Comparison of ENCODE assay signal across 8 mouse cellular contexts in the genomic region with DNA sequence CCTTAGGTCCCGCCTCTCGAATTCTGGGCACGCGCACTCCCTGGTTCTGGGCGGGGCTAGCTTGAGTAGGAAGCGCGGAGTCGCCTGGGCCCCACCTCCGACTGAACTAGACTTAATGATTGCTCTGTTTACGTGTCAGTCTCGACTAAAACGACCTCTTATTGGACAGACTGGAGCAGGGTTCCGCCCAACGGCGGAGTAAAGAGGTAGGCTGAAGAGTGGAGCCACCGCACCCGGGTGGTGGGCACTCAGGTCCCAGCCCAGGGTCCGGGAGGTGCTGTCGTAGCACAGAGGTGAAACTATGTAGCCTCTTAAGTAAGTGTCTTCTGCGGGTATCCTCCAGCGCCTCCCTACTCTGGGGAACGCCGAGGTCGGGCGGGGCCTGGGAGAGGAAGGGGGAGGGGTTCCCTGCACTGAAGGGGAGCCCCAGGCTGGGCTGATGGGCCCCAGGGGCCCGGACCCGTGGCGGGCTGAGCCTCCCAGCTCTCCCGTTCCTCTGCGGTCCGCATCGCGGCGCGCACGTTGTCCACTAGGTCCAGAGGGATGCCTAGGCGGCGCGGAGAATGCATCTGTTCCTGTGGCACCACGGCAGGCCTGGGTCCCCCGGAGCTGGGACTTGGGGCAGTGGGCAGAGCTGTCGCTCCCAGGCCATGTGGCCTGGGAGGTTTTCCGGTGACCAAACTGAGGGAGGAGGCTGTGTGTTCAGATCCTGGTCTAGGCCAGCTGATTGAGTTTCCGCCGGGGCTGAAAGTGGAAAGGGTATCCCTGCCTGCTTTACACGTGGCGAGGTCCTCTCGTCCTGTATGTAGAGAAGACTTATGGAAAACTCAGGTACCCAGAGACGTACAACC. TPM values are rescaled to one million over a fixed set of nuclear protein-coding genes. Genes with fewer than 3 reads are reported as not detected.
DNase-seq lines count a peak whose midpoint lies in the region; ATAC-seq and TF ChIP-seq lines count a peak whose summit lies in the region.

A gene (plus strand): TSS at position 190 of the 851 bp plus-strand sequence.

- H3K27ac ChIP-seq in ES-E14 (ENCODE audit: insufficient read depth, low read depth, low read length, poor library complexity, severe bottlenecking) = peak within 1 kb of the TSS; percentile 28; the same call in 1 of the 2 replicates
- H3K27ac ChIP-seq in forebrain, embryonic 15.5 days (replicated peaks) = peak within 1 kb of the TSS; percentile 46

- intact Hi-C loops in heart, postnatal 25 days (cut with DNase I) = loop anchor here (2.0 to 10.0 kb wide), 3 partner anchors 29 to 251 kb away; a partner anchor contains a TSS

- no peaks in the 10 kb centered on the region for H3K36me3 ChIP-seq in ES-E14 (ENCODE audit: control insufficient read depth, insufficient read depth, low read length, poor library complexity, severe bottlenecking)
- no peaks in the 10 kb centered on the region for H3K36me3 ChIP-seq in forebrain, embryonic 15.5 days

- TF ChIP-seq POLR2A in lung, adult 2 months (IDR thresholded peaks at IDR 0.05; ENCODE audit: borderline replicate concordance, extremely low read depth, low read depth, low read length) = peak; percentile 75; the same call in 1 of the 2 replicates

- peak; percentile 96 for DNase-seq in ES-E14 (ENCODE audit: low read depth, low spot score)
- DNase-seq in cerebellum, adult 11-12 months = peak; percentile 94
- peak; percentile 93 for DNase-seq in heart, postnatal 25 days (ENCODE audit: low spot score)
- peak; percentile 93 to 98 for DNase-seq in layer of hippocampus, adult 18-20 months (ENCODE audit: low spot score in 2 of 2)
- DNase-seq in lung, adult 2 months = peak; percentile 93
- peak; percentile 91 to 94 for DNase-seq in thymus, adult 18-20 months

- under 1% methylated on average over 49 of the region's 49 CpGs for WGBS in forebrain, embryonic 15.5 days
- under 1% methylated on average over 49 of the region's 49 CpGs for WGBS in lung, adult 2 months

- no peak for TF ChIP-seq CTCF in lung, adult 2 months (IDR thresholded peaks at IDR 0.05; ENCODE audit: insufficient read depth, low read length)

- peak within 1 kb of the TSS; percentile 84 for H3K9ac ChIP-seq in ES-E14 (ENCODE audit: insufficient read depth, low read depth, low read length, poor library complexity, severe bottlenecking)
- peak within 1 kb of the TSS; percentile 80 for H3K9ac ChIP-seq in forebrain, embryonic 15.5 days (replicated peaks)

- no peaks in the 10 kb centered on the region for H3K9me3 ChIP-seq in ES-E14 (ENCODE audit: control insufficient read depth, insufficient read depth, low read depth, low read length)
- no peaks in the 10 kb centered on the region for H3K9me3 ChIP-seq in forebrain, embryonic 15.5 days

- H3K4me2 ChIP-seq in forebrain, embryonic 15.5 days (replicated peaks) = peak within 1 kb of the TSS; percentile 100

- peak; percentile 99 for ATAC-seq in forebrain, embryonic 15.5 days (replicated peaks)
- ATAC-seq in neutrophil, adult 5-6 weeks (ENCODE audit: extremely low read depth, insufficient number of reproducible peaks, low FRiP score, poor library complexity, severe bottlenecking) = peak; percentile 92

- H3K4me1 ChIP-seq in ES-E14 (ENCODE audit: control insufficient read depth in 2 of 2, insufficient read depth in 2 of 2, low read length in 2 of 2, poor library complexity in 1 of 2) = peaks cover 0 to 15% of the 10 kb centered on the region in 2 experiments; a peak in 2 of 4 replicates
- H3K4me1 ChIP-seq in forebrain, embryonic 15.5 days = peaks cover 30% of the 10 kb centered on the region
- peaks cover 9% of the 10 kb centered on the region for H3K4me1 ChIP-seq in lung, adult 2 months (ENCODE audit: control insufficient read depth, insufficient read depth, low read length)

- H3K4me3 ChIP-seq in ES-E14 (ENCODE audit: insufficient read depth in 1 of 2, low read depth in 1 of 2, low read length in 2 of 2, poor library complexity in 1 of 2, severe bottlenecking in 1 of 2) = peak within 1 kb of the TSS; percentile 80 to 85
- peak within 1 kb of the TSS; percentile 83 for H3K4me3 ChIP-seq in forebrain, embryonic 15.5 days
- H3K4me3 ChIP-seq in lung, adult 2 months (replicated peaks; ENCODE audit: extremely low read depth, low read depth, low read length) = peak within 1 kb of the TSS; percentile 89

- peaks cover 35% of the 10 kb centered on the region for H3K27me3 ChIP-seq in forebrain, embryonic 15.5 days

- in situ Hi-C loops in ES-E14 (cut with MboI; ENCODE audit: low sequenced_read_pairs in 2 of 2, unreplicated experiment in 2 of 2) = no loop called here

TF ChIP-seq in ES-E14, 5 proteins besides CTCF, POLR2A, EP300 and RAD21:
- TF ChIP-seq ZC3H11A (IDR thresholded peaks at IDR 0.05; ENCODE audit: borderline replicate concordance, low read depth, low read length) = no peak
- TF ChIP-seq HCFC1 (IDR thresholded peaks at IDR 0.05; ENCODE audit: borderline replicate concordance, insufficient read depth, low read length) = 0 out of 2 replicates have a peak, but pooled peaks have one; percentile 38
- TF ChIP-seq CHD2 (IDR thresholded peaks at IDR 0.05; ENCODE audit: low read depth, low read length) = peak; percentile 89
TF ChIP-seq in ES-E14: peak in this region for 2.

RNA-seq across cellular contexts. Expression of the gene that starts here (rescaled TPM):
- 25.0 and 31.4 TPM in 2 replicates for total RNA-seq in ES-E14 (2012; rRNA removed)
- 30.1 and 32.0 TPM in 2 replicates for polyA plus RNA-seq in forebrain, embryonic 15.5 days (2015; fragmentation: Nextera tagmentation; extraction: Ambion mirVana)
- 10 to 100 TPM; 12.3 to 12.6 TPM for total RNA-seq in heart, postnatal 25 days (2021)
- 10 to 100 TPM; 36.2 to 37.8 TPM for total RNA-seq in layer of hippocampus, adult 18-20 months (2021)
- polyA plus RNA-seq in lung, adult 2 months (2012; rRNA removed) = 23.4 and 28.7 TPM in 2 replicates
- 21.1 and 21.7 TPM in 2 replicates for total RNA-seq in neutrophil, adult 5-6 weeks (2017)

Comparison
In these comparisons a context has a peak if more than half of its experiments do, and no peak if none do; other contexts are left out.
1. Peak in every context shown above with its lines: DNase-seq, ATAC-seq, H3K4me3 ChIP-seq and H3K27ac ChIP-seq.